Mouse (Mus musculus) fibroblast of lung, adult 2 months (primary cell): ENCODE data around the gene Acad11.

ENCODE experiments used
- DNase-seq: peaks from one replicate; pipeline ENCODE4 v3.0.0-alpha.2; 2011; ENCODE audit warnings: low read depth

Gene Acad11

DNA sequence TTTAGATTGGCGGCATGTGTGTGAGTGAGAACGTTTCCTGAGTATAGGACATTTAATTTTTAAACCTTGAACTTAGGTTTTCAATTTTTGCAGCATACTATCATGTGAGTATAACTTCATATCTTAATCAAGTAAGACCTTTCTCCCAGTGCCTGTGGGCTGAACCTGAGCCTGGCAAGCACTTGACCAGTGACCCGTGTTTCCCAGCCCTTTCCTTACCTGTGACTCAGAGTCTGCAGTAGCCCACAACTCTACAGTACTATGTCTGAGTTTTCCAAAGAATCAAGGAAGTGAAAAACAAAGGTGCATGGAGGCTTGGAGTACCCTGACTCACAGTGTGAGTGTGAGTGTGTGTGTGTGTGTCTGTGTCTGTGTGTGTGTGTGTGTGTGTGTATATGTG lies 16.9 kb downstream of the Acad11 start:
- no peak for DNase-seq

- DNase-seq, result no peak
Measured at GRCm38 (mm10) chr9:104085730-104086429, 22.7 kb downstream of the Acad11 start.

GRCm38 (mm10) chr9:104088555-104088954 lies 25.4 kb downstream of the Acad11 start:
- DNase-seq, result peak; percentile 74

DNA sequence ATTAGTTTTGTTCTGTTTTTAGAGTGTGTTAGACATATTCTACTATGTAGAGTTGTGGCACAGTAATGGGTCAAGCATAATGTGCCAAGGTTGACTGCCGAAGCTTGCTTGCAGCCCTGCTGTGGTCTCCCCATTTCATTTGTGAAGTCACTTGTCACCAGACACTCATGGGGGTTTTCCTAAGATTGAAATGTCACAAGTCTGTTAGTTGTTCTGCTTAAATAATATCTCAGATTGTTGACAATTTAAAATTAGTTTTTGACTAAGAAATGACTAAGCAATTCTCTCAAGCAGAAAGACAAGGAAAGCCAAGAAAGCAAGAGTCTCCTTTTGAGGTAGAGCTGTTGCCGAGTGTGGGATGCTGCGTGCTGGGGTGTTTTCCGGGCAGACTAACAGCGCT lies 29.8 kb downstream of the Acad11 start:
- DNase-seq, result no peak

- no peak for DNase-seq
Measured at GRCm38 (mm10) chr9:104098256-104098655, 35.1 kb downstream of the Acad11 start.

DNA sequence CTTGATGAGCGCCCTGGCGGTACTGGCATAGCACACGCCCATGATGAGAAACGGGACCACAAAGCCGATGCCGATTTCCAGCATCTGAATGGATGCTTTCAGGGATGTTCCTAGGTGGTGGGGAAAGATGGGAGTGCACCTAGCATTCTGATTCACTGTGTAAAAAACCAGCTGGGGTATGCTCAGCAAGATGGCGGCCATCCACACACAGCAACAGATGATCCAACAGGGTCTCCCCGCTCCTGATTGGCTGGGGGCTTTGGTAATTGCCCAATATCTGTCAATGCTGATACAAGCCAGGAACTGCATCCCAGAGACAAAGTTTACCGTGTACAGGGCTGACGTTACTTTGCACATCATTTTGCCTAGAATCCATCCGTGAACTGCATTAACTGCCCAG lies 35.9 kb downstream of the Acad11 start:
- DNase-seq, result no peak

GRCm38 (mm10) chr9:104100822-104101221 lies 37.6 kb downstream of the Acad11 start:
- DNase-seq, result no peak

DNA sequence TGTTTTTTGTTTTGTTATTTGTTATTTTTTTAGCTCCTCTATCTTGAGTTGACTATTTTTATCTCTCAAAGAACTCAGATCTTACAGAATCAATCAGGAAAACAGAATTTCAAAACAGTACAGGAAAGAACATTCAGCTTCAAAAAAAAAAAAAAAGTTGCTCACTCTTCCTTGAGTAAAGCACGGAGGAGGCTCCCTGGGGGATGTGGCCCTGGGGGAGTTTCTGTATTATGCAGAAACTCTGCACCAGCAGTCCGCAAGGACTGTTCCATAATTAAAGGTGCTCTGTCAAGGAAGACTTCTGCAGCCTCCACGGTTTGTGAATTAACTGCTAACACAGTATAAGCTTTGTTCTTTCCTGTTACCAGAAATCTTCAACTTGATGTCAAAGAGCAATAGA lies 38.3 kb downstream of the Acad11 start:
- DNase-seq, result no peak

DNA sequence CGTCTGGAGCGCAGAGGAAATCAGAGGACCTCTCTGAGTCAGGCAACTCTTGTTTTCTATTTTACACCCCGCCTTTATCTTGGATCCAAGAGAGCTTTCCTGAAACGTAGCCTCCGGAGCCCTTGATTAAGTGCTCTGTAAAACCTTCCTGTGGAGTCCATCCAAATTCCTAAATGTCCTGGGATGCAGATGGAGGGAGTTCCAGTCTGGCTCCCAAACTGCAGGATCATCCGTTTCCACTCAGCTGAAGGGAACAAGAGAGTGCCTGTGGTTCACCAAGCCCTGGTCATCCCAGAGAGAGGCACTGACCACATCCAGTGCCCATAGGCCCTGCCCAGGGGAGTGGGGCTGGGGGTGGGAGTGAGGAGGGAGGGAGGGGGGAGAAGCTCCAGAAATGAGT lies 39.1 kb downstream of the Acad11 start:
- no peak for DNase-seq

DNA sequence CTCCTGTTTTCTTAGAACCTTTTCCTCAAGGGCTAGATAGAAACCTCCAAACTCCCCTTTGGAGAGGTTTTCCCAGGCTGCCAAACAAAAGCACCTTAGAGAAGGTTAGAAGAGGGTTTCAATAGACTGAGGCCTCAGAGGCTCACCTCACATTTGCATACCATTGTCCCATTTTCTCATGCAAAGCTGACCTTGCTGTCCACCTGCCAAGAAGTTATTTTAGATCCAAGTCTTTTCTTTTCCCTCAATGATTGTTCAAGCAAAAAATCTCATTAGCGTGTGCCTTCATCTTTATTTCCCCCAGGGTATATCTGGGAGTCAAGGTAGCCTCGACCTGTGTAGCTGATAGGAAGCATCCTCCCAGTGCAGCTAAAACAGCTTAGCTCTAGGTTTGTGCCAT lies 39.7 kb downstream of the Acad11 start:
- DNase-seq, result no peak

DNA sequence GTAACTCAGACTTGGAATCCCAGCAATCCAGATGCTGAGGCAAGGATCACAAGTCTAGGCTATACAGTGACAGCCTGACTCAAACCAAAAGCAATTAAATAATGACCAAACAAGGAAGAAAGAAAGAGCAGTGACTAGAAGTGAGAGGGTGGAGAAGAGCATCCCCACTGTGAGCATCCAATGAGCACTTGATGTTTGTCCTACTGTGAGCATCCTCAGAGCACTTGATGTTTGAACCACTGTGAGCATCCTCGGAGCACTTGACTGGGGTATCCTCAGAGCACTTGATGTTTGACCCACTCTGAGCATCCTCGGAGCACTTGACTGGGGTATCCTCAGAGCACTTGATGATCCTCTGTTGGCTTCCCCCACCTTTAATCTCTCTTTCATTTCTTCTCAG lies 41.8 kb downstream of the Acad11 start:
- no peak for DNase-seq

- no peak for DNase-seq
Measured at GRCm38 (mm10) chr9:104106930-104107329, 43.8 kb downstream of the Acad11 start.

DNA sequence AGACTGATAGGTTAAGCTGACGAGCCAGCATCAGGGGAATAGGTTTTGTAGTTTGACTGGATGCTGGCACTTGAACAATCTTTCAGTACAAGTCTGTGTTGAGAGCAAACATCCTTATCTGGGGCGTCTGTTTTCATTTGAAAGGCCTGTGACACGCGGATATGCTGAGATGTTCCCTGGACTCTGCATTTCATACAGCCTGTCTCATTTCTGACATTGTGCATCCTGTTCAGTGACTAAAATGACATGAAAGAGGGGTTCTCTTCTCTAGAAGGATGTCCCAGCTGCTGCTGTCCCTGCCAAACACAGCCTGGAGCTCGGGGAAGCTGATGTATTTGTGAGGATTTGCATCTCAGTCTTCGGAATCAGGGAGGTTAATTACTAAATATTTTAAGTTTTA lies 44.3 kb downstream of the Acad11 start:
- DNase-seq, result no peak

DNA sequence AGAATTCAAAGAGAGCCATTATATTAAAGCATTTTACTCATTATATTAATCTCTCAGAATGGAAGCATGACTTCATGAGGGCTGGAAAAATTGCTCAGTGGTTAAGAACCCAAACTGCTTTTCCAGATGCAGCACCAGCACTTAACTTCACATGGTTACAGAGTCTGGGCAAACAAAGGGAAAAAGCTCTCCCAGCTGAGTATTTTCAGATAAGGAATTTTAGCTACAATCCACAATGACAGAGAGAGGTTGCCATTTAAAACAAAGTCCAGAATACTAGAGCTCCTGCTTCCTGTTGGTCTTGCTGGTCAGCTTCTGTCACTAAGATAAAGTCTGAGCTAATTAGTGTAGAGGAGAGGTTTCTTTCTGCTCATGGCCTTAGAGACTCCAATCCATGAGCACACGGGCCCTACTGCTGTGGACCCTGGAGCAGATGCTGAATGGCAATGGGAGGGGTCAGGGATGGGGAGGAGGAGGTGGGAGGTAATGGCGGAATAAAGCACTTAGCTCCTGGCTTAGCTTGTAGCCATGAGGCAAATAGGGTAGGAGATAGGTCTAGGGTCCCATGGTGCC lies 45.5 kb downstream of the Acad11 start:
- DNase-seq, result no peak

DNA sequence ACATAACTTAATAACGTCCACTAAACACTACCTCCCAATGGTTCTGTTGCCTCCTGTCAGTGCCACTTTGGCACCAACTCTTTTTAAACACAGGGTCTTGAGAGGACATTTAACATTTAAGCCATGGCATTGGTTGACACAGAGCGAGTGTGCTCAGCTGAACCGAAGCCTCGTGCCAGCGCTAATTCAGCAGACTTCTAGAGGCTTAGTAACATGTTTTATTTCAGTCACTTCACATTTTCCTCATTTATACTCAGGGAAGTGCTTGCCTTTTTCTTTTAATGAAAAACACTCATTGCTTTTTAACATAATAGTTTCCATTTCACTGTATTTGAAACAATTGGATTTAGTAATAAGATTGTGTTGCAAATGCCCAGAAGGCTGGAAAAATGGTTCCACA lies 46.0 kb downstream of the Acad11 start:
- no peak for DNase-seq

- no peak for DNase-seq
Measured at GRCm38 (mm10) chr9:104123101-104123500, 59.9 kb downstream of the Acad11 start.

- DNase-seq, result no peak
Measured at GRCm38 (mm10) chr9:104123622-104124021, 60.4 kb downstream of the Acad11 start.

- DNase-seq, result no peak
Measured at GRCm38 (mm10) chr9:104126833-104127232, 63.7 kb downstream of the Acad11 start, which contains the start of gene Ackr4. Gene Ackr4, minus strand, starts transcription at chr9:104126933.

DNA sequence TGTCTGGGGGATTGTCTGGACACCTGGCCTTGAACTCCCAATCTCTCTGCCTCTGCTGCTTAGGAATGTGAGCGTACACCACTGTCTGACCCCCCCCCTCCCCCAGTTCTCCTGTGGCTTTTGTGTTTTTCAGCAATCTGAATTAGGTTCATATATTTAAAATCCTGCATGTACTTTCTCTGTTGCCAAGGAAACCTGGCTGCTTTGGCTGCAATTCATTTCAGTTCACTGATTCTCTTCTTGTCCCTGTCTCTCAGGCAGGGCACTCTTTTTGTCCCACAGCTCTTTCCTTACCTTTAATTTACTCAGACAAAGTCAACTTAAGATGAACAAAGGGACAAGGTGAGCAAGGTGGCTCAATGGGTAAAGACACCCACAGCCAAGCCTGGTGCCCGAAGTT lies 64.9 kb downstream of the Acad11 start:
- DNase-seq, result no peak

DNA sequence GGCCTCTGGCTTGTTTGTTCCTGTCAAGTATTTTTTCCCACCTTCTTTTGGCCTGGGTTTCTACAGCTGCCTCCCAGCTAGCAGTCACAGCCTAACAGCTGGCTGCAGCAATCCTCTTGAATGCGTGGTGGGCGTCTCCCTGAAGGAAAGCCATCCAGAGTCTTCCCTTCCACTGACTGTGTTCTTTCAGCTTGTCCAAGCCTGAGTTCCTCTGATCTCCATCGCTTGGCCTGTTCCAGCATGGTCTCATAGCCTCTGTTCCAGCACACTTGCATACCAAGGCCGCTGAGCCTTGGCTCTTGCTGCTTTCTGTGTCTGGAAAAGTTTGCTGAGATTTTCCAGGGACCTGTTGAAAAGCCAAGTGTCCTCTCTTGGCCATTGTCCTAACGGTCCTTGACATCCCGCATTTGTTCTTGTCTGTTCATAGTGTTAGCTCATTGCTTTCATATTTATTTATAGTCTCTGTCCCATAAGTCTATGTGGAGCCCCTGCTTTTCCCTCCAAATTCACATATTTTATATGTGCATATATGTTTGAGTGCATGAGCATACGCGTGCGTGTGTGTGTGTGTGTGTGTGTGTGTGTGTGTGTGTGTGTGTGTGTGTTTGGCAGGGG lies 67.1 kb downstream of the Acad11 start:
- no peak for DNase-seq

- DNase-seq, result no peak
Measured at GRCm38 (mm10) chr9:104140351-104140750, 77.2 kb downstream of the Acad11 start.

GRCm38 (mm10) chr9:104142805-104143204 lies 79.6 kb downstream of the Acad11 start:
- no peak for DNase-seq

DNA sequence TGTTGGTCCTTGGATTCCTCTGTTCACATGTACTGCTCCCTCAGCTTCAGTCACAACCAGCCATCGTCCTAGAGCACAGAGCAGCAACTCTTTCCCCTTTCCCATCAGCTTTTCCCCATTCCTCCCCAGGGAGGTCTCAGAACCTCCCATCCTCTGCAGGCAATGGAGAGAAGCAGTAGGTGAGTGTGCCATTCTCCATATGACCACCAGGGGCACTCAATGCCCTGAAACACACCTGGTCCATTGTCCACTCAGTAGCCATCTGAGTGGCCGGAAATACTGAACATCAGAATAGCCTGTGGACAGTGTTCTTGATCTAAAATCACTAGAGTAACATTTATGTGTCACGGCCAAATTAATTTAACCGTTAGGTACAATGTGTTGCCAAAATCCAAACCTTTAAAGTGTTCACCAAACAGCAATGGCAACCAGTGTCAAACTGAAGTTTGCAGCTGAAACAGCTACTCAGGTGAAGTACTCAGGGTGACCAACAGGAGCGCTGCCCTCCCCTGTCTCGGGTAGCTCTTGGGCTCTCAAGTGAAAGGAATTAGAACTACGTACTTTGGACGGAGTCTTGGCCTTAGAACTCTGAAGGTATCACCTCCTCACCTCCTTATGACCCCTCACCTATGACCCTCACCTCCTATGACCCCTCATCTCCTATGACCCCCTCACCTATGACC lies 81.3 kb downstream of the Acad11 start:
- DNase-seq, result no peak
